Mouse (Mus musculus): ENCODE measurements around the gene Ms4a13. TPM values are rescaled to one million over a fixed set of nuclear protein-coding genes. Genes with fewer than 3 reads are reported as not detected.
"Not testable (repeated sequence)": the region's sequence is repeated elsewhere in the genome, so short reads cannot be mapped to it uniquely, and the experiment has no call there.

Gene Ms4a13
- polyA plus RNA-seq, 1 experiment = not detected

DNA sequence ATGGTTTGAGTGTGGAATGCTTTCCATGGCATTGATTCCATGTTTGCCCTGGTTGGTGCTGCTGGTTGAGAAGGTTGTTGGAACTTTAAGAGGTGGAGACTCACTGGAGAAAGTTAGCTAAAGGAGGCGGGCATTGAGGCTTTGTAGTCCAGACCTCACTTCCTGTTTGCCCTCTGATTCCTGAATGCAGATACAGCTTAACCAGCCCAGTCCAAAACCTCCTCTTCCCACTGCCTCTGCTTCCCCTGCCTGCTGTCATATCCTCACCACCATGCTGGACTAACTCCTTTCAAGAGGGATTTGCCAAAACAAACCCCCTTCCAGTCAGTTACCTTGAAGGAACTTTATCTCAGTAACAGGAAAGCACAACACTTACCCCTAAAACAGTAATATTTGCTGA is 4.0 kb downstream of the Ms4a13 start:
- 46% methylated on average over 1 of the region's 1 CpGs for WGBS

DNA sequence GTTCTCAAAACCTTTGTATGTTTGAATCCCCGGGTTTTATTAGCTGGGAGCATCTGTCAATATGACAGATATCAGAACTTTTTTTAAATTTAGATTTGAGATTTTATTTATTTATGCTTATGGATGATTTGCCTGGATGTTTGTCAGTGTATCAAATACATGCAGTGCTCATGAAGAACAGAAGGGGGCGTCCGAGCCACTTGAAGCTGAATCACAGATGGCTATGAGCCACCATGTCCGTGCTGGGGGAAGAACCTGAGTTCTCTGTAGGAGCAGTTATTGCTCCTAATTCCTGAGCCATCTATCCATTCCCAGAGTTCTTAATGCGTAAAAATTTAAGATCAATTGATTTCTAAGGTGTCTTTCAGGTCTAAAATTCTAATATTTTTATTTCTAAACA is 12.4 kb downstream of the Ms4a13 start:
- TF ChIP-seq POLR2A (IDR thresholded peaks at IDR 0.05; ENCODE audit: low read depth, low read length) (no peak), CTCF (IDR thresholded peaks at IDR 0.05; ENCODE audit: extremely low read depth, insufficient read depth, insufficient read length, insufficient replicate concordance) (peak; percentile 70; the same call in 1 of the 2 replicates)
- WGBS = 21% methylated on average over 5 of the region's 5 CpGs
- Histone ChIP-seq H3K27ac (ENCODE audit: insufficient read depth, low read length) (no peak overlapping the region), H3K36me3 (ENCODE audit: control insufficient read depth, insufficient read depth, low read length) (no peaks in the 10 kb centered on the region), H3K4me1 (ENCODE audit: control insufficient read depth, insufficient read depth, insufficient read length) (no peaks in the 10 kb centered on the region), H3K27me3 (ENCODE audit: control insufficient read depth, insufficient read depth, low read length) (no peaks in the 10 kb centered on the region), H3K4me3 (ENCODE audit: extremely low read depth, insufficient read depth, insufficient read length) (no peak overlapping the region)
- DNase-seq (ENCODE audit: low read depth in 1 of 2, low spot score in 2 of 2) = peak; percentile 35 to 68

More for the DNA sequence above, 4.0 kb downstream of the Ms4a13 start:
- no peak for DNase-seq (ENCODE audit: low read depth in 1 of 2, low spot score in 2 of 2)
- Histone ChIP-seq H3K4me3 (ENCODE audit: extremely low read depth, insufficient read depth, insufficient read length) (no peak overlapping the region), H3K36me3 (ENCODE audit: control insufficient read depth, insufficient read depth, low read length) (no peaks in the 10 kb centered on the region), H3K4me1 (ENCODE audit: control insufficient read depth, insufficient read depth, insufficient read length) (no peaks in the 10 kb centered on the region), H3K27ac (ENCODE audit: insufficient read depth, low read length) (no peak overlapping the region), H3K27me3 (ENCODE audit: control insufficient read depth, insufficient read depth, low read length) (no peaks in the 10 kb centered on the region)
- TF ChIP-seq CTCF (IDR thresholded peaks at IDR 0.05; ENCODE audit: extremely low read depth, insufficient read depth, insufficient read length, insufficient replicate concordance) = no peak
- no peak for TF ChIP-seq POLR2A (IDR thresholded peaks at IDR 0.05; ENCODE audit: low read depth, low read length)

DNA sequence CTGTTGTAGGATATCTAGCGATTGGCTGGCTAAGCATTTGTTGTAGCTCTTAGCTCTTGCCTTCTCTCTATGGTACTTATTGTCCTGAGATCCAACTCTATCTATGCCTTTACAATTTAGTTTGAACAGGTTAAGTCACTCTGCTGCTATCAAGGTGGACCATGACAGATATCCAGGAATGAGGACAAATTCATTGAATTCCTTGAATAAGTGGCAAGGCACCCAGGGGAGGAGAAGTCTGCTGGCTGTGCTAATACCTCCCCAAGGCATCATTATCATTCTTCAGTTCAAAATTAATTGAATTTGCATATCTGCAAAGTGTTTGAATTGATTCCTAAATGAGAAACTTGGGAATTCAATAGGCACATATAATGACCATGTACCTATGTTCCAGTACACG is 19.1 kb downstream of the Ms4a13 start:
- no peaks in the 10 kb centered on the region for H3K4me1 ChIP-seq (ENCODE audit: control insufficient read depth, insufficient read depth, insufficient read length)
- no peaks in the 10 kb centered on the region for H3K27me3 ChIP-seq (ENCODE audit: control insufficient read depth, insufficient read depth, low read length)
- TF ChIP-seq POLR2A (IDR thresholded peaks at IDR 0.05; ENCODE audit: low read depth, low read length) (no peak), CTCF (IDR thresholded peaks at IDR 0.05; ENCODE audit: extremely low read depth, insufficient read depth, insufficient read length, insufficient replicate concordance) (no peak)
- no peak overlapping the region for H3K27ac ChIP-seq (ENCODE audit: insufficient read depth, low read length)
- 85% methylated on average over 2 of the region's 2 CpGs for WGBS
- no peak for DNase-seq (ENCODE audit: low read depth in 1 of 2, low spot score in 2 of 2)
- H3K36me3 ChIP-seq (ENCODE audit: control insufficient read depth, insufficient read depth, low read length) = no peaks in the 10 kb centered on the region
- no peak overlapping the region for H3K4me3 ChIP-seq (ENCODE audit: extremely low read depth, insufficient read depth, insufficient read length)

DNA sequence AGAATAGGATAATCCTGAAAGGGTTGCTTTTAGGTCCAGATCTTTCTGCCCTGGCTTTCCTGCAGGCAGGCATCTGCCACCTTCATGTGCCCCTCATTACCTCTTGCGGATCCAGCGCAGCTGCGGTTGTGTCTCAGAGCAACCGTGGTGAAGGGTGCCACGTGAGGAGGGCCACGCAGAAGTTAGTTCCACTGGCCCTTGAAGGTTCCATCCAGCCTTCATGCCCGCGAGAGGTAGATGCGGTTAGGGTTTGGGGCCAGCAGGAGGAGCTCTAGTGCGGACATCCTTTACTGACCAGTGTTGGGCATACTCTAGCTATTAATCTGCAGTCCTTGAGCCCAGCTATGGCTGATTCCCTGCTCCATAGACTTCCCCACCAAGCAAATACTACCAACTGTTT is 31.4 kb downstream of the Ms4a13 start, which contains the start of gene 1700025F22Rik:
TSS of gene 1700025F22Rik (minus strand) at position 149 of the 400 bp plus-strand sequence.
- Histone ChIP-seq H3K27me3 (ENCODE audit: control insufficient read depth, insufficient read depth, low read length) (no peaks in the 10 kb centered on the region), H3K27ac (ENCODE audit: insufficient read depth, low read length) (no peak within 1 kb of the TSS), H3K36me3 (ENCODE audit: control insufficient read depth, insufficient read depth, low read length) (no peaks in the 10 kb centered on the region), H3K4me1 (ENCODE audit: control insufficient read depth, insufficient read depth, insufficient read length) (no peaks in the 10 kb centered on the region; the same call in 1 of the 2 replicates), H3K4me3 (ENCODE audit: extremely low read depth, insufficient read depth, insufficient read length) (no peak within 1 kb of the TSS)
- peak; percentile 19 to 55 for DNase-seq (ENCODE audit: low read depth in 1 of 2, low spot score in 2 of 2)
- 30% methylated on average over 10 of the region's 10 CpGs for WGBS
- TF ChIP-seq CTCF (IDR thresholded peaks at IDR 0.05; ENCODE audit: extremely low read depth, insufficient read depth, insufficient read length, insufficient replicate concordance) (peak; percentile 68; the same call in 1 of the 2 replicates), POLR2A (IDR thresholded peaks at IDR 0.05; ENCODE audit: low read depth, low read length) (no peak)

DNA sequence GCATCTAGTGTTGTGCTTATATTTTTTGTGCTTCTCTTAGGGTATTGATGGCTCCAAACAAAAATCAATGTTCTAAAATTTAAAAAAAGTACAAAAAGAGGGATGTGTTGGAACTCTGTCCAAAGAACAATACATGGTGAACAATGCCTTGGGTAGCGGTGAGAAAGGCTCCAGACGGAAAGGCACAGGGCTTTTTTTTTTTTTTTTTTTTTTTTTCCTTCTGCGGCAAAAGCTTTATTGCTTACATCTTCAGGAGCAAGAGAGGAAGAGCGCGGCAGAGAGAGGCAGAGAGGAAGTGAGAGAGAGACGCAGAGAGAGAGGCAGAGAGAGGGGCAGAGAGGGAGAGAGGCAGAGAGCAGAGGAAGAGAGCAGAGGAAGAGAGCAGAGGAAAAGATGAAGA is 38.6 kb downstream of the Ms4a13 start:
- not testable (repeated sequence) for DNase-seq (ENCODE audit: low read depth in 1 of 2, low spot score in 2 of 2); H3K27ac ChIP-seq (ENCODE audit: insufficient read depth, low read length); H3K36me3 ChIP-seq (ENCODE audit: control insufficient read depth, insufficient read depth, low read length); H3K27me3 ChIP-seq (ENCODE audit: control insufficient read depth, insufficient read depth, low read length); H3K4me3 ChIP-seq (ENCODE audit: extremely low read depth, insufficient read depth, insufficient read length); H3K4me1 ChIP-seq (ENCODE audit: control insufficient read depth, insufficient read depth, insufficient read length)
- 81% methylated on average over 6 of the region's 6 CpGs for WGBS

DNA sequence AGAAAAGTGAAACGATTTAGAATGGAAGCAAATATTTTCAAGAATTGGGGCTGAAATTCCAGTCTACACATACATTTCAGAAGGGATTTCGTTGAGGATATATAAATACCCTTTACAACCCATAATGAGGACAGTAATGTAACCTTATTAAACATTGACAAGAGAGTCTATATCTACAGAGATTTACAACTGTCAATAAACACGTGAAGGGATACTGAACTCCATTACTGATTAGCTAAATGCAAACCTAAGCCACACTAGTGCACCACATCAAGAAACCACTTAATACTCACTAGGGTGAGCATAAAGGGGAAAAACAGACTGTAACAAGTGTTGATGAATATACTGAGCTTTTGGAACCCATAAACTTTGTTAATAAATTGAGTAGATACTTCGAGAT is 61.2 kb downstream of the Ms4a13 start:
- 76% methylated on average over 4 of the region's 4 CpGs for WGBS
- no peaks in the 10 kb centered on the region; the same call in 1 of the 2 replicates for H3K4me1 ChIP-seq (ENCODE audit: control insufficient read depth, insufficient read depth, insufficient read length)
- no peak overlapping the region for H3K27ac ChIP-seq (ENCODE audit: insufficient read depth, low read length)
- H3K27me3 ChIP-seq (ENCODE audit: control insufficient read depth, insufficient read depth, low read length) = no peaks in the 10 kb centered on the region; the same call in 1 of the 2 replicates
- H3K36me3 ChIP-seq (ENCODE audit: control insufficient read depth, insufficient read depth, low read length) = no peaks in the 10 kb centered on the region
- H3K4me3 ChIP-seq (ENCODE audit: extremely low read depth, insufficient read depth, insufficient read length) = no peak overlapping the region
- TF ChIP-seq POLR2A (IDR thresholded peaks at IDR 0.05; ENCODE audit: low read depth, low read length) = no peak
- no peak for TF ChIP-seq CTCF (IDR thresholded peaks at IDR 0.05; ENCODE audit: extremely low read depth, insufficient read depth, insufficient read length, insufficient replicate concordance)
- no peak for DNase-seq (ENCODE audit: low read depth in 1 of 2, low spot score in 2 of 2)

DNA sequence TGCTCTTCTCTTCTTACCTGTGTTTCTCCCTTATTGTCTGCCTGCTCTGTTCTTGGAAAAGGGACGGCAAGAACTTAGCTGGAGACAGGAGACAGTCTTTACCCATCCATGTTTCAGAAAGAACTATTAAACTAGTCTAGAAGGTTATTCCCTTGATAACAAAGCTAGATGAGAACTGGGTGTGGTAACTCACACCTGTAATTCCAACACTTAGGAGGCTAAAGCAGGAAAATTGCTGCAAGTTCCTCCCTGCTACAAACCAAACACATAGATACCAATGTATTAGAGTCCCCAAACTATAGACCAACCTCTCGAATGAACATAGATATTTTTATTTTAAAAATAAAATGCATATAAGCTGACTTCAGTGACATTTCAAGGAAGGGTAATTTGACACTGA is 61.7 kb downstream of the Ms4a13 start:
- no peak for DNase-seq (ENCODE audit: low read depth in 1 of 2, low spot score in 2 of 2)
- WGBS = 90% methylated on average over 2 of the region's 2 CpGs
- no peaks in the 10 kb centered on the region; the same call in 1 of the 2 replicates for H3K4me1 ChIP-seq (ENCODE audit: control insufficient read depth, insufficient read depth, insufficient read length)
- TF ChIP-seq POLR2A (IDR thresholded peaks at IDR 0.05; ENCODE audit: low read depth, low read length) (no peak), CTCF (IDR thresholded peaks at IDR 0.05; ENCODE audit: extremely low read depth, insufficient read depth, insufficient read length, insufficient replicate concordance) (no peak)
- H3K27me3 ChIP-seq (ENCODE audit: control insufficient read depth, insufficient read depth, low read length) = no peaks in the 10 kb centered on the region; the same call in 1 of the 2 replicates
- no peak overlapping the region for H3K27ac ChIP-seq (ENCODE audit: insufficient read depth, low read length)
- no peaks in the 10 kb centered on the region for H3K36me3 ChIP-seq (ENCODE audit: control insufficient read depth, insufficient read depth, low read length)
- no peak overlapping the region for H3K4me3 ChIP-seq (ENCODE audit: extremely low read depth, insufficient read depth, insufficient read length)

DNA sequence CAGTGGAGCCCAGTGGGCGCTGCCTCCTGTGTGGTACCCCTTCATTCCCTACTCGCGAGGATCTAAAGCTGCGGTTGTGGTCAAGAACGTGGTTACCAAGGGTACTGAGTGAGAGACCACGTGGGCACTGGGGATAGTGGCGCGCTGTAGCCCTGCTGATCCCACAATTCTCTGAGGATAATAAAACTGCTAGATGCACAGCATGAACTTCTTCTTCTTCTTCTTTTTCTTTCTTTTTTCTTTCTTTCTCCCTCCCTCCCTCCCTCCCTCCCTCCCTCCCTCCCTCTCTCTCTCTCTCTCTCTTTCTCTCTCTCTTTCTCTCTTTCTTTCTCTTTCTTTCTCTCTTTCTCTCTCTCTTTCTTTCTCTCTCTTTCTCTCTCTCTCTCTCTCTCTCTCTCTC is 65.8 kb downstream of the Ms4a13 start, which contains the start of gene 1700017D01Rik:
TSS of gene 1700017D01Rik (minus strand) at position 101 of the 400 bp plus-strand sequence.
- not testable (repeated sequence) for H3K27ac ChIP-seq (ENCODE audit: insufficient read depth, low read length); DNase-seq (ENCODE audit: low read depth in 1 of 2, low spot score in 2 of 2); H3K4me1 ChIP-seq (ENCODE audit: control insufficient read depth, insufficient read depth, insufficient read length); H3K36me3 ChIP-seq (ENCODE audit: control insufficient read depth, insufficient read depth, low read length); H3K4me3 ChIP-seq (ENCODE audit: extremely low read depth, insufficient read depth, insufficient read length); H3K27me3 ChIP-seq (ENCODE audit: control insufficient read depth, insufficient read depth, low read length)
- 56% methylated on average over 8 of the region's 8 CpGs for WGBS
